Mouse (Mus musculus): ENCODE data around the gene Dnajc10. TPM values are rescaled to one million over a fixed set of nuclear protein-coding genes. Genes with fewer than 3 reads are reported as not detected.

Gene Dnajc10
- total and polyA plus RNA-seq, 2 experiments: 7.0 to 22.5 TPM

- TF ChIP-seq POLR2A (IDR thresholded peaks at IDR 0.05; ENCODE audit: extremely low read depth, insufficient read depth, low read length): no peak
- TF ChIP-seq CTCF (IDR thresholded peaks at IDR 0.05; ENCODE audit: low read depth, low read length): no peak
- no peak overlapping the region for H3K27ac ChIP-seq (replicated peaks; ENCODE audit: insufficient read depth, low read depth, low read length)
- H3K4me1 ChIP-seq (ENCODE audit: control insufficient read depth, insufficient read depth, low read length): no peaks in the 10 kb centered on the region
- 49% methylated on average over 3 of the region's 3 CpGs for WGBS
- DNase-seq (ENCODE audit: extremely low read depth, low read depth, low spot score): no peak
- H3K27me3 ChIP-seq (ENCODE audit: control insufficient read depth, insufficient read depth, low read length): no peaks in the 10 kb centered on the region
- H3K9ac ChIP-seq (ENCODE audit: low read depth, low read length): no peak overlapping the region
- H3K4me3 ChIP-seq (ENCODE audit: insufficient read depth, low read depth, low read length): no peak overlapping the region
- H3K36me3 ChIP-seq (ENCODE audit: control insufficient read depth, insufficient read depth, low read length): no peaks in the 10 kb centered on the region
- H3K79me2 ChIP-seq (ENCODE audit: control insufficient read depth, insufficient read depth, low read length): no peaks in the 10 kb centered on the region
Measured at GRCm38 (mm10) chr2:80398595-80399099, 83.4 kb downstream of the Dnajc10 start.

Other genes starting within 250 kb of the Dnajc10 start
- 5.4 and 6.3 TPM in 2 replicates for gene Pde1a, start 186.0 kb upstream of the Dnajc10 start, total RNA-seq (2014; rRNA removed)
- 1.4 and 1.5 TPM in 2 replicates for gene Pde1a, start 186.0 kb upstream of the Dnajc10 start, polyA plus RNA-seq (2012; rRNA removed)
- not detected in 2 replicates for gene Prdx6b, start 23.0 kb upstream of the Dnajc10 start, total RNA-seq (2014; rRNA removed)
- not detected in 2 replicates for gene Prdx6b, start 23.0 kb upstream of the Dnajc10 start, polyA plus RNA-seq (2012; rRNA removed)
- 0.74 and 1.6 TPM in 2 replicates for gene Frzb, start 132.2 kb downstream of the Dnajc10 start, total RNA-seq (2014; rRNA removed)
- 0.75 and 1.0 TPM in 2 replicates for gene Frzb, start 132.2 kb downstream of the Dnajc10 start, polyA plus RNA-seq (2012; rRNA removed)